Mouse (Mus musculus) testis, adult 2 months (tissue): ENCODE data around the gene Lrig2. TPM values are rescaled to one million over a fixed set of nuclear protein-coding genes. Genes with fewer than 3 reads are reported as not detected.

Source experiments
- H3K27ac ChIP-seq: fragments of 200-500 bp; 2 replicates; pipeline ENCODE4 v1.5.1; 2012; ENCODE audit warnings: low read depth, low read length; ENCODE audit not compliant: control insufficient read depth, insufficient read depth
- H3K27me3 ChIP-seq: fragments of 200-500 bp; 2 replicates; pipeline ENCODE4 v1.6.1; 2012; ENCODE audit warnings: mild to moderate bottlenecking, low read length, moderate library complexity; ENCODE audit not compliant: control insufficient read depth, insufficient read depth
- H3K36me3 ChIP-seq: fragments of 200-500 bp; 2 replicates; pipeline ENCODE4 v1.6.1; 2012; ENCODE audit warnings: mild to moderate bottlenecking, low read length; ENCODE audit not compliant: control insufficient read depth, insufficient read depth
- H3K4me1 ChIP-seq: fragments of 200-500 bp; 2 replicates; pipeline ENCODE4 v1.6.1; 2012; ENCODE audit warnings: low read length; ENCODE audit not compliant: control insufficient read depth, insufficient read depth
- H3K4me3 ChIP-seq: fragments of 200-500 bp; 2 replicates; pipeline ENCODE4 v1.5.1; 2012; ENCODE audit warnings: low read depth, mild to moderate bottlenecking, low read length, moderate library complexity, mixed read lengths; ENCODE audit not compliant: control insufficient read depth
- CTCF ChIP-seq: fragments of 200-500 bp; IDR thresholded peaks from 2 replicates; pipeline ENCODE4 v1.5.1; 2012; ENCODE audit warnings: low read depth, mild to moderate bottlenecking, inconsistent platforms, low read length, moderate library complexity; ENCODE audit not compliant: control insufficient read depth, insufficient read depth, insufficient replicate concordance
- POLR2A ChIP-seq: fragments of 200-500 bp; IDR thresholded peaks from 2 replicates; pipeline ENCODE4 v1.6.1; 2012; ENCODE audit warnings: low read depth, mild to moderate bottlenecking, inconsistent platforms, low read length, moderate library complexity; ENCODE audit not compliant: control insufficient read depth
- polyA plus RNA-seq: library from polyadenylated mRNA; depleted of rRNA; stranded (reverse); fragments of >200 nt; gene quantifications from 2 replicates; pipeline ENCODE4 v1.2.3, GENCODE M21; 2012

The Lrig2 gene
- polyA plus RNA-seq, 1 experiment, result 7.5 TPM

DNA sequence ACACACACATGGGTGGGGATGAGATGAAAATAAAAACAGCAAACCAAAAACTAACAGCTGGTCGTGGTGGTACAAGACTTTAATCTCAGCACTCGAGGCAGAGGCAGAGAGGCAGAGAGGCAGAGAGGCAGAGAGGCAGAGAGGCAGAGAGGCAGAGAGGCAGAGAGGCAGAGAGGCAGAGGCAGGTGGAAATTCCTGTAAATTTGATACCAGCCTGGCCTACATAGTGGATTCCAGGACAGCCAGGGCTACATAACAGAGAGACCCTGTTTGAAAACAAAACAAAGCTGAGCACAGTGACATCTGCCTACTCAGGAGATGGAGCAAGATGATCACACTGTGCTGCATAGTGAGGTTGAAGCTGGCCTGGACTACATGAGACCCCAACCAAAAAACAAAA, 64.5 kb downstream of the Lrig2 start:
- Histone ChIP-seq H3K4me3 (no peak overlapping the region), H3K4me1 (no peaks in the 10 kb centered on the region), H3K27me3 (no peaks in the 10 kb centered on the region), H3K27ac (no peak overlapping the region), H3K36me3 (no peaks in the 10 kb centered on the region)
- TF ChIP-seq POLR2A (no peak), CTCF (no peak)

DNA sequence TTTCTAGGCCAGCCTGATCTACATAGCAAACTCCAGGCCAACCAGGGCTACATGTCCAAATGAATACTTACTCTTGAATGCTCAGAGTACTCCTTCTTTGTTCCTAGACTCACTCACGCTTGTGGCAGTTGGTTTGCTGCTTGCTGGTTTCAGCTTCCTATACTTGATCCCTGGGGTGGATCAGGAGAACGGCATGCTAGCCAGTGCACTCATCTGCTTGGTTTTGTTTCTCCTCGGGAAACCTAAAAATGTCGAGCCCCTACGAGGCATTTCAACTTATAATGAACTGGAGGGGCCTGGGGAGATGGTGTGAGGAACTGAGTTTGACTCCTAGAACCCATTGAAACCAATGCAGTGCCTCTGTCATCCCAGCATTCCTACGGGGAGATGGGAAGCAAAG, 65.0 kb downstream of the Lrig2 start:
- Histone ChIP-seq H3K4me1 (no peaks in the 10 kb centered on the region; the same call in 1 of the 2 replicates), H3K27me3 (no peaks in the 10 kb centered on the region), H3K36me3 (no peaks in the 10 kb centered on the region), H3K4me3 (no peak overlapping the region), H3K27ac (no peak overlapping the region)
- TF ChIP-seq POLR2A, result no peak
- TF ChIP-seq CTCF, result no peak

- no peak for TF ChIP-seq CTCF
- no peak for TF ChIP-seq POLR2A
- H3K36me3 ChIP-seq, result no peaks in the 10 kb centered on the region
- no peak overlapping the region for H3K27ac ChIP-seq
- peaks cover 4% of the 10 kb centered on the region for H3K4me1 ChIP-seq
- H3K27me3 ChIP-seq, result no peaks in the 10 kb centered on the region
- no peak overlapping the region for H3K4me3 ChIP-seq
Measured at GRCm38 (mm10) chr3:104445576-104445975, 66.1 kb downstream of the Lrig2 start.

DNA sequence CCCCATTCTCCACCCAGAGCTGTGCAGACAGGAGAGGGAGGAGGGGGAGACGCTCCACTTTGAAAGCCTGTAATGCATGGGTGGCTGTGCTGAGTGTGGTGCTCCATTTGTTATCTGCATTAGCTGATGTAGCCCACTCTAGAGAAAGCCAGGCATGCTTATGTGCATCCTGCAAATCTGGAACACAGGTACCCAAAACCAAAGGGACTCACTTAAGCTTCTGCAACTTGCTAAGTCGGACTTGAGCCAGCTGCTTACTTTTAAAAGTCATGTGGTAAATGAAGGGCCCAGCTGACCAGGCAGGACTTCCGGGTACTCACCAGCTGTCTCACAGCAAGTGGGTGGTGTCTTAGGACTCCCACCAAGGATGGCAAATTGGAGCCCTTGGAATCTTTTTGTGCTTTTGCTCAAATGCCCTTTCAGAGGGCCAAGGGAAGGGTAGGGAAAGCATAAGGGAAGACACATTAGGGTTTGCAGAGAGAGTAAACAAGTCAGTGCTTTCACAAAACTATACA, 66.7 kb downstream of the Lrig2 start:
- H3K4me1 ChIP-seq, result peaks cover 4% of the 10 kb centered on the region
- no peaks in the 10 kb centered on the region for H3K27me3 ChIP-seq
- TF ChIP-seq POLR2A, result no peak
- TF ChIP-seq CTCF, result no peak
- no peak overlapping the region for H3K27ac ChIP-seq
- H3K4me3 ChIP-seq, result no peak overlapping the region
- no peaks in the 10 kb centered on the region for H3K36me3 ChIP-seq

- H3K27ac ChIP-seq, result no peak overlapping the region
- H3K4me3 ChIP-seq, result no peak overlapping the region
- no peak for TF ChIP-seq CTCF
- TF ChIP-seq POLR2A, result no peak
- H3K27me3 ChIP-seq, result no peaks in the 10 kb centered on the region
- H3K4me1 ChIP-seq, result peaks cover 4% of the 10 kb centered on the region
- H3K36me3 ChIP-seq, result no peaks in the 10 kb centered on the region
Measured at GRCm38 (mm10) chr3:104444082-104444481, 67.6 kb downstream of the Lrig2 start.

DNA sequence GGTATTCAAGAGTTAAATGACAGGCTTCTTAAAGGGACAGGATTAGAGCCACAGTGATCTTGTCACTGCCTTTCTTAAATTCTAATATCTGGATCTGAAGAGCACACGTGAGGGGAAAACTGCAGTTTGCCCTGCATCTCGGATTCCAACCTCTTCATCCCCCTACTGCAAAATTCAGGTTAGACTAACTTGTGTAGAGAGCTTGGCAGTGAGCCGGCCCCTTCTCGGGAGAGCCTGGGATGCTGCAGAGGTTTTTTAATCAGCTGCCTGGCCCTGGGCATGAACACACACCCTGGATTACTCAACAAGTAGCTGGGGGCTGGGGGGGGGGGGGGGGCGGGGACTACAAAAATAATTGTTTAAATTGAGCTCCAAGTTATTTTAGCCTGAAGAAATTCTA, 69.4 kb downstream of the Lrig2 start:
- Histone ChIP-seq H3K36me3 (no peaks in the 10 kb centered on the region), H3K4me3 (peak overlapping the region; percentile 72; the same call in 1 of the 2 replicates), H3K4me1 (peaks cover 4% of the 10 kb centered on the region), H3K27me3 (no peaks in the 10 kb centered on the region), H3K27ac (no peak overlapping the region)
- no peak for TF ChIP-seq CTCF
- no peak for TF ChIP-seq POLR2A

DNA sequence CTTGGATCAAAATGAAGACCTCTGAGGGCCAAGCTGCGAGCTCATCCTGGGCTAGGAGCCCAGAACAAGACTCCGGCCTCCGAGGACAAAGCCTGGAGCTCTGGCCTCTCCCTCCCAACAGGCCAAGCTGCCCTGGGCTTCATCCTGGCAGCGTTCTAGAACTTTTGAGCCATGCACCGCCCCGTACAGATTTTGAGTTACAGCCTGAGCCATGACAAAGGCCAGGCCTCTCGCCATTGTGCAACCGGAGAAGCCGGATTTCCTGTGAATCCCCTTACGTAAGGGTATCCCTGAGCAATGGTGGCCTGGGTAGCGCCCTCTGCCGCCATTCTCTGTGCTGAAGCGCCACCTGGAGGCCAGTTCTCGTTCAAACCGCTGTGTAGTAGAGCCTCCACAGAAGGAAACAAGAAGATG, 69.8 kb downstream of the Lrig2 start:
- Histone ChIP-seq H3K27me3 (no peaks in the 10 kb centered on the region), H3K4me3 (peak overlapping the region; percentile 72), H3K27ac (peak overlapping the region; percentile 4; the same call in 1 of the 2 replicates), H3K36me3 (no peaks in the 10 kb centered on the region), H3K4me1 (peaks cover 4% of the 10 kb centered on the region)
- TF ChIP-seq POLR2A (peak; percentile 31; the same call in 1 of the 2 replicates), CTCF (peak; percentile 81; the same call in 1 of the 2 replicates)

DNA sequence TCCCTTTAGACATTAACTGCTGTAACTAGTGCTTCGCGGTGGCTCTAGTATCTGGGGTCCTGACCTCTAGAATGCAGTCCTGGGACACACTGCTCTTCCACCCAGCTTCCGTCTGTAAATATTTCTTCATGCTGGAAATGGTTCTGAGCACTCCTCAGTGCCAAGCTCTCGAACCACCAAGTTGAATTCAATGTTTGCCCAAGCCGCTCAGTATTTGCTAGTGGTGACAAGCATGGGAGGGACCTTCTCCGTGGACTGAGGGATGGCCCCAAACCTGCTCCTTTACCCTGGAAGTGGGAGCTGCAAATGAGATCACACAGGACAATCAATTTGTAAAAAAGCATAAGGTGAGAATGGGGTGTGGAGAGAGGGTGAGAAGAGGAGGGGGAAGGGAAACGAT, 70.3 kb downstream of the Lrig2 start:
- peaks cover 4% of the 10 kb centered on the region for H3K4me1 ChIP-seq
- H3K27me3 ChIP-seq, result no peaks in the 10 kb centered on the region
- no peaks in the 10 kb centered on the region for H3K36me3 ChIP-seq
- peak overlapping the region; percentile 72 for H3K4me3 ChIP-seq
- H3K27ac ChIP-seq, result peak overlapping the region; percentile 4; the same call in 1 of the 2 replicates
- TF ChIP-seq CTCF (no peak), POLR2A (no peak)
